Mouse (Mus musculus) liver, postnatal 0 days (tissue): ENCODE results near the gene 4933430I17Rik. TPM values are rescaled to one million over a fixed set of nuclear protein-coding genes. Genes with fewer than 3 reads are reported as not detected.

Experiments used
- ATAC-seq: fragments of 200-750 bp; cut with Nextera tagmentation; 2 replicates; pipeline ENCODE4 v1.8.0; 2017; ENCODE audit warnings: mild to moderate bottlenecking, moderate library complexity
- DNase-seq: peaks from one replicate; pipeline ENCODE4 v3.0.0-alpha.2; 2016
- H3K27ac ChIP-seq: fragments of 300-500 bp; sonication (generic); 2 replicates; pipeline ENCODE4 v1.5.1; 2014; ENCODE audit warnings: antibody characterized with exemption, moderate library complexity, mild to moderate bottlenecking, low read depth
- H3K27me3 ChIP-seq: fragments of 300-500 bp; sonication (generic); 2 replicates; pipeline ENCODE4 v1.6.1; 2014; ENCODE audit warnings: low read length, control low read depth, mixed read lengths; ENCODE audit not compliant: insufficient read depth
- H3K36me3 ChIP-seq: fragments of 300-500 bp; sonication (generic); replicated peaks from 2 replicates; pipeline ENCODE4 v1.6.1; 2014; ENCODE audit warnings: mild to moderate bottlenecking, control low read depth, low read length, moderate library complexity, mixed read lengths; ENCODE audit not compliant: insufficient read depth
- H3K4me1 ChIP-seq: fragments of 300-500 bp; sonication (generic); 2 replicates; pipeline ENCODE4 v1.6.1; 2014; ENCODE audit warnings: antibody characterized with exemption, mild to moderate bottlenecking, control low read depth; ENCODE audit not compliant: insufficient read depth
- H3K4me2 ChIP-seq: fragments of 300-500 bp; sonication (generic); 2 replicates; pipeline ENCODE4 v1.6.1; 2014; ENCODE audit warnings: low read depth, mild to moderate bottlenecking, low read length, moderate library complexity, mixed read lengths
- H3K4me3 ChIP-seq: fragments of 300-500 bp; sonication (generic); 2 replicates; pipeline ENCODE4 v1.5.1; 2014; ENCODE audit warnings: low read depth, low read length
- H3K9ac ChIP-seq: fragments of 300-500 bp; sonication (generic); replicated peaks from 2 replicates; pipeline ENCODE4 v1.6.1; 2014; ENCODE audit warnings: mild to moderate bottlenecking, moderate library complexity
- H3K9me3 ChIP-seq: fragments of 300-500 bp; sonication (generic); 2 replicates; pipeline ENCODE4 v1.6.1; 2016; ENCODE audit warnings: mild to moderate bottlenecking, control low read depth, low read length, mixed read lengths
- CTCF ChIP-seq: sonication (generic); IDR thresholded peaks from 2 replicates; pipeline ENCODE4 v1.5.1; 2016; ENCODE audit warnings: antibody characterized with exemption, low read depth
- EP300 ChIP-seq: IDR thresholded peaks from 2 replicates; pipeline ENCODE4 v1.6.1; 2016; ENCODE audit warnings: antibody characterized with exemption, low read depth, mild to moderate bottlenecking
- WGBS: fragments of 180-500 bp; shearing (Covaris S2); extraction: QIAGEN DNeasy Blood & Tissue Kit; methylation state at CpG from one replicate; pipeline ENCODE4 v1.1.7; 2014; ENCODE audit not compliant: insufficient replicate concordance; 5-methylcytosine and 5-hydroxymethylcytosine counted together
- polyA plus RNA-seq: library from polyadenylated mRNA; unstranded; fragments of >200 nt; fragmentation: Nextera tagmentation; extraction: Ambion mirVana; gene quantifications from 2 replicates; pipeline ENCODE4 v1.2.1, GENCODE M21; 2015

4933430I17Rik gene
- polyA plus RNA-seq, 1 experiment from 2014 or later: not detected

GRCm38 (mm10) chr4:62562006-62562405 lies 36.8 kb downstream of the 4933430I17Rik start:
- Histone ChIP-seq H3K4me2 (no peak overlapping the region), H3K27ac (no peak overlapping the region), H3K4me1 (no peaks in the 10 kb centered on the region), H3K4me3 (no peak overlapping the region), H3K9ac (no peak overlapping the region), H3K27me3 (no peaks in the 10 kb centered on the region), H3K9me3 (no peaks in the 10 kb centered on the region), H3K36me3 (no peaks in the 10 kb centered on the region)
- TF ChIP-seq CTCF (no peak), EP300 (no peak)
- ATAC-seq (no peak), DNase-seq (no peak)
- WGBS: 42% methylated on average over 4 of the region's 4 CpGs

GRCm38 (mm10) chr4:62566530-62566929 lies 41.4 kb downstream of the 4933430I17Rik start:
- H3K4me2 ChIP-seq: no peak overlapping the region
- 60% methylated on average over 4 of the region's 4 CpGs for WGBS
- H3K4me3 ChIP-seq: no peak overlapping the region
- no peak for DNase-seq
- no peak for ATAC-seq
- H3K36me3 ChIP-seq: no peaks in the 10 kb centered on the region
- no peak for TF ChIP-seq EP300
- TF ChIP-seq CTCF: no peak
- H3K9me3 ChIP-seq: no peaks in the 10 kb centered on the region
- H3K4me1 ChIP-seq: no peaks in the 10 kb centered on the region
- H3K9ac ChIP-seq: no peak overlapping the region
- H3K27me3 ChIP-seq: no peaks in the 10 kb centered on the region
- no peak overlapping the region for H3K27ac ChIP-seq

DNA sequence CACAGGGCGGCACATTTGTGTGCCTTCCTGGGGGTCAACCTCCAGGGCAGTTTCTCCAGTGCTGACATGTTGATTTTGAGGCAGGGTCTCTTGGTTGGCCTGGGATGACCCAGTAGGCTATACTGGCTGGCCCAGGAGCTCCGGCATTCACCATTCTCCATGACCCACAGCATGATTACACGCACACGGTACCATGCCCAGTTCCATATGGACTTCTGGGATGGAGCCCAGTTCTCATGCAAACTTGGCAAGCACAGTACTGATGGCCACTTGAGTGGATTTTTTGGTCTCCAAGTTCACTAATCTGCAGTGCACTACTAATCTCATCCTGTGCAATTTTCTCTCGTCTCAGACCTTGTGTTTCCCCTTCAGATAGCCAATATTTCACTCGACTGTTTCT lies 42.5 kb downstream of the 4933430I17Rik start:
- no peak overlapping the region for H3K4me3 ChIP-seq
- H3K9me3 ChIP-seq: no peaks in the 10 kb centered on the region
- 81% methylated on average over 6 of the region's 6 CpGs for WGBS
- H3K4me2 ChIP-seq: no peak overlapping the region
- DNase-seq (no peak), ATAC-seq (no peak)
- no peak overlapping the region for H3K9ac ChIP-seq
- TF ChIP-seq EP300 (no peak), CTCF (no peak)
- H3K27ac ChIP-seq: no peak overlapping the region
- H3K4me1 ChIP-seq: no peaks in the 10 kb centered on the region
- no peaks in the 10 kb centered on the region for H3K27me3 ChIP-seq
- no peaks in the 10 kb centered on the region for H3K36me3 ChIP-seq

GRCm38 (mm10) chr4:62568359-62568758 lies 43.2 kb downstream of the 4933430I17Rik start:
- no peaks in the 10 kb centered on the region for H3K27me3 ChIP-seq
- H3K9ac ChIP-seq: no peak overlapping the region
- DNase-seq (no peak), ATAC-seq (no peak)
- H3K36me3 ChIP-seq: no peaks in the 10 kb centered on the region
- H3K9me3 ChIP-seq: no peaks in the 10 kb centered on the region
- no peak overlapping the region for H3K4me3 ChIP-seq
- no peak overlapping the region for H3K27ac ChIP-seq
- H3K4me1 ChIP-seq: no peaks in the 10 kb centered on the region
- WGBS: 58% methylated on average over 1 of the region's 1 CpGs
- TF ChIP-seq CTCF: no peak
- TF ChIP-seq EP300: no peak
- no peak overlapping the region for H3K4me2 ChIP-seq

DNA sequence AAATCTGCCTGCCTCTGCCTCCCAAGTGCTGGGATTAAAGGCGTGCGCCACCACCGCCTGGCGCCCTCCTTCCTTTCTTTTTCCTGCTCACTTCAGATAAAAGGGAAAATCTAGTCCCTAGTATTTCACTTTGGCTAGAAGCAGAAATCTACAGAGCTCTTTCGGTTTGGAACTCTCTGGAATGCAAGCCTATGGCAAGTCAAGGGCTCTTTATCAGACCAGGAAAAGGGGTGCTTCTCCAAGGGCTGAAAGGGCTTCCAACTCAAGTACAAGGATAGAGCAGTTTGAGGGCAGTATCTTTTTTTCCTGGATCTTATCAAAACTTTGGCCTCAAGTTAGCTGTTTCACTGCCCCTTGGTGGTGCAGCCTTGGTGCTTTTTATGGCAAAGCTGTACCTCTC lies 44.4 kb downstream of the 4933430I17Rik start:
- DNase-seq: no peak
- no peak overlapping the region for H3K9ac ChIP-seq
- H3K4me2 ChIP-seq: no peak overlapping the region
- no peak for ATAC-seq
- H3K4me3 ChIP-seq: no peak overlapping the region
- no peaks in the 10 kb centered on the region for H3K27me3 ChIP-seq
- TF ChIP-seq CTCF (no peak), EP300 (no peak)
- no peaks in the 10 kb centered on the region for H3K9me3 ChIP-seq
- WGBS: 88% methylated on average over 5 of the region's 5 CpGs
- H3K27ac ChIP-seq: no peak overlapping the region
- no peaks in the 10 kb centered on the region for H3K4me1 ChIP-seq
- no peaks in the 10 kb centered on the region for H3K36me3 ChIP-seq

DNA sequence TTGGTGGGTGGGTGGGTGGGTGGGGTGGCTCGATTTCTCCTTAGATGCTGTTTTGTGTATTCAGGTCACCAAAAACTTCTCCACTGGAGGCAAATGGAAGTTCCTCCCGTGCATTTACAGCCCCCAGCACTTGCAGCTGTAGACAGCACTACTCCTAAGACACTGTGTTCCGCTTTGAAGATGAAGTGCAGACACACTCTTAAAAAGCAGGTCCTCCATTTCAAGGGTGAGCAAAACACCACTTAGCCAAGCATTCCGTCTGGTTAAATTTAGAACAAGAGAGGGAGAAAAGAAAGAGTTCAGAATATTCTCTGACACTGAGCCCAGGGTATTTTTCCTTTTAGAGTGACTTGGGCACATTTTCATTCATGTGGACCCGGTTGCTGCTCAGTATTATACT lies 44.9 kb downstream of the 4933430I17Rik start:
- WGBS: 68% methylated on average over 5 of the region's 5 CpGs
- Histone ChIP-seq H3K4me3 (no peak overlapping the region), H3K27ac (no peak overlapping the region), H3K4me1 (no peaks in the 10 kb centered on the region), H3K4me2 (no peak overlapping the region), H3K36me3 (no peaks in the 10 kb centered on the region), H3K27me3 (no peaks in the 10 kb centered on the region), H3K9ac (no peak overlapping the region), H3K9me3 (no peaks in the 10 kb centered on the region)
- DNase-seq (no peak), ATAC-seq (no peak)
- TF ChIP-seq EP300: no peak
- TF ChIP-seq CTCF: no peak
